Mouse (Mus musculus): ENCODE measurements at regions not wholly inside any gene's neighbourhood (a gene's known extent, or its start where the extent isn't known, plus 50 kb on each side); places are given as distances from the start of the nearest gene placed in this dataset.

- Histone ChIP-seq H3K27me3 (ENCODE audit: control insufficient read depth, insufficient read depth, low read length, poor library complexity, severe bottlenecking) (no peaks in the 10 kb centered on the region; the same call in 1 of the 2 replicates), H3K27ac (ENCODE audit: insufficient read depth, low read length) (no peak overlapping the region), H3K4me1 (ENCODE audit: control insufficient read depth, insufficient read depth, low read length) (no peaks in the 10 kb centered on the region), H3K36me3 (ENCODE audit: control insufficient read depth, insufficient read depth, low read length, poor library complexity, severe bottlenecking) (no peaks in the 10 kb centered on the region), H3K9me3 (replicated peaks; ENCODE audit: control insufficient read depth, insufficient read depth, low read length, poor library complexity, severe bottlenecking) (0 out of 2 replicates have a peak, but pooled peaks cover 4% of the 10 kb centered on the region), H3K9ac (ENCODE audit: low read depth, poor library complexity, severe bottlenecking) (no peak overlapping the region), H3K4me3 (ENCODE audit: low read depth, low read length) (no peak overlapping the region)
- TF ChIP-seq EP300 (IDR thresholded peaks at IDR 0.05; ENCODE audit: insufficient read depth, low read depth, low read length) (no peak), POLR2A (IDR thresholded peaks at IDR 0.05; ENCODE audit: insufficient read depth, low read length) (no peak), CTCF (IDR thresholded peaks at IDR 0.05; ENCODE audit: low read depth, low read length) (no peak)
Measured at GRCm38 (mm10) chr10:99384366-99384765, 121.3 kb downstream of the Dusp6 start.

- Histone ChIP-seq H3K27me3 (ENCODE audit: control insufficient read depth, insufficient read depth, low read length, poor library complexity, severe bottlenecking) (no peaks in the 10 kb centered on the region; the same call in 1 of the 2 replicates), H3K36me3 (ENCODE audit: control insufficient read depth, insufficient read depth, low read length, poor library complexity, severe bottlenecking) (no peaks in the 10 kb centered on the region), H3K9ac (ENCODE audit: low read depth, poor library complexity, severe bottlenecking) (no peak overlapping the region), H3K9me3 (replicated peaks; ENCODE audit: control insufficient read depth, insufficient read depth, low read length, poor library complexity, severe bottlenecking) (0 out of 2 replicates have a peak, but pooled peaks cover 4% of the 10 kb centered on the region), H3K4me1 (ENCODE audit: control insufficient read depth, insufficient read depth, low read length) (no peaks in the 10 kb centered on the region), H3K4me3 (ENCODE audit: low read depth, low read length) (no peak overlapping the region), H3K27ac (ENCODE audit: insufficient read depth, low read length) (no peak overlapping the region)
- TF ChIP-seq EP300 (IDR thresholded peaks at IDR 0.05; ENCODE audit: insufficient read depth, low read depth, low read length) = no peak
- TF ChIP-seq POLR2A (IDR thresholded peaks at IDR 0.05; ENCODE audit: insufficient read depth, low read length) = no peak
- TF ChIP-seq CTCF (IDR thresholded peaks at IDR 0.05; ENCODE audit: low read depth, low read length) = no peak
Measured at GRCm38 (mm10) chr10:99384851-99385250, 121.8 kb downstream of the Dusp6 start.

- Histone ChIP-seq H3K36me3 (ENCODE audit: control insufficient read depth, insufficient read depth, low read length, poor library complexity, severe bottlenecking) (no peaks in the 10 kb centered on the region), H3K27me3 (ENCODE audit: control insufficient read depth, insufficient read depth, low read length, poor library complexity, severe bottlenecking) (no peaks in the 10 kb centered on the region; the same call in 1 of the 2 replicates), H3K9ac (ENCODE audit: low read depth, poor library complexity, severe bottlenecking) (no peak overlapping the region), H3K27ac (ENCODE audit: insufficient read depth, low read length) (no peak overlapping the region), H3K4me1 (ENCODE audit: control insufficient read depth, insufficient read depth, low read length) (no peaks in the 10 kb centered on the region), H3K9me3 (replicated peaks; ENCODE audit: control insufficient read depth, insufficient read depth, low read length, poor library complexity, severe bottlenecking) (0 out of 2 replicates have a peak, but pooled peaks cover 4% of the 10 kb centered on the region), H3K4me3 (ENCODE audit: low read depth, low read length) (no peak overlapping the region)
- TF ChIP-seq CTCF (IDR thresholded peaks at IDR 0.05; ENCODE audit: low read depth, low read length) (no peak), POLR2A (IDR thresholded peaks at IDR 0.05; ENCODE audit: insufficient read depth, low read length) (no peak), EP300 (IDR thresholded peaks at IDR 0.05; ENCODE audit: insufficient read depth, low read depth, low read length) (no peak)
Measured at GRCm38 (mm10) chr10:99385854-99386253, 122.8 kb downstream of the Dusp6 start.

- no peaks in the 10 kb centered on the region for H3K36me3 ChIP-seq (ENCODE audit: control insufficient read depth, insufficient read depth, low read length, poor library complexity, severe bottlenecking)
- H3K9ac ChIP-seq (ENCODE audit: low read depth, poor library complexity, severe bottlenecking) = no peak overlapping the region
- no peak overlapping the region for H3K4me3 ChIP-seq (ENCODE audit: low read depth, low read length)
- H3K9me3 ChIP-seq (replicated peaks; ENCODE audit: control insufficient read depth, insufficient read depth, low read length, poor library complexity, severe bottlenecking) = 0 out of 2 replicates have a peak, but pooled peaks cover 4% of the 10 kb centered on the region
- H3K4me1 ChIP-seq (ENCODE audit: control insufficient read depth, insufficient read depth, low read length) = no peaks in the 10 kb centered on the region
- TF ChIP-seq CTCF (IDR thresholded peaks at IDR 0.05; ENCODE audit: low read depth, low read length) (no peak), EP300 (IDR thresholded peaks at IDR 0.05; ENCODE audit: insufficient read depth, low read depth, low read length) (no peak), POLR2A (IDR thresholded peaks at IDR 0.05; ENCODE audit: insufficient read depth, low read length) (no peak)
- H3K27ac ChIP-seq (ENCODE audit: insufficient read depth, low read length) = no peak overlapping the region
- no peaks in the 10 kb centered on the region; the same call in 1 of the 2 replicates for H3K27me3 ChIP-seq (ENCODE audit: control insufficient read depth, insufficient read depth, low read length, poor library complexity, severe bottlenecking)
Measured at GRCm38 (mm10) chr10:99388526-99388925, 125.5 kb downstream of the Dusp6 start.

GRCm38 (mm10) chr10:99388986-99389385 is 126.0 kb downstream of the Dusp6 start:
- Histone ChIP-seq H3K4me3 (ENCODE audit: low read depth, low read length) (no peak overlapping the region), H3K27ac (ENCODE audit: insufficient read depth, low read length) (no peak overlapping the region), H3K9me3 (replicated peaks; ENCODE audit: control insufficient read depth, insufficient read depth, low read length, poor library complexity, severe bottlenecking) (0 out of 2 replicates have a peak, but pooled peaks cover 4% of the 10 kb centered on the region), H3K27me3 (ENCODE audit: control insufficient read depth, insufficient read depth, low read length, poor library complexity, severe bottlenecking) (no peaks in the 10 kb centered on the region; the same call in 1 of the 2 replicates), H3K4me1 (ENCODE audit: control insufficient read depth, insufficient read depth, low read length) (peaks cover 2% of the 10 kb centered on the region), H3K9ac (ENCODE audit: low read depth, poor library complexity, severe bottlenecking) (no peak overlapping the region), H3K36me3 (ENCODE audit: control insufficient read depth, insufficient read depth, low read length, poor library complexity, severe bottlenecking) (no peaks in the 10 kb centered on the region)
- no peak for TF ChIP-seq POLR2A (IDR thresholded peaks at IDR 0.05; ENCODE audit: insufficient read depth, low read length)
- TF ChIP-seq CTCF (IDR thresholded peaks at IDR 0.05; ENCODE audit: low read depth, low read length) = no peak
- no peak for TF ChIP-seq EP300 (IDR thresholded peaks at IDR 0.05; ENCODE audit: insufficient read depth, low read depth, low read length)

- no peak overlapping the region for H3K9ac ChIP-seq (ENCODE audit: low read depth, poor library complexity, severe bottlenecking)
- H3K4me1 ChIP-seq (ENCODE audit: control insufficient read depth, insufficient read depth, low read length) = peaks cover 2% of the 10 kb centered on the region
- 0 out of 2 replicates have a peak, but pooled peaks cover 4% of the 10 kb centered on the region for H3K9me3 ChIP-seq (replicated peaks; ENCODE audit: control insufficient read depth, insufficient read depth, low read length, poor library complexity, severe bottlenecking)
- no peaks in the 10 kb centered on the region; the same call in 1 of the 2 replicates for H3K27me3 ChIP-seq (ENCODE audit: control insufficient read depth, insufficient read depth, low read length, poor library complexity, severe bottlenecking)
- no peak for TF ChIP-seq CTCF (IDR thresholded peaks at IDR 0.05; ENCODE audit: low read depth, low read length)
- TF ChIP-seq POLR2A (IDR thresholded peaks at IDR 0.05; ENCODE audit: insufficient read depth, low read length) = no peak
- TF ChIP-seq EP300 (IDR thresholded peaks at IDR 0.05; ENCODE audit: insufficient read depth, low read depth, low read length) = no peak
- H3K36me3 ChIP-seq (ENCODE audit: control insufficient read depth, insufficient read depth, low read length, poor library complexity, severe bottlenecking) = no peaks in the 10 kb centered on the region
- no peak overlapping the region for H3K27ac ChIP-seq (ENCODE audit: insufficient read depth, low read length)
- H3K4me3 ChIP-seq (ENCODE audit: low read depth, low read length) = no peak overlapping the region
Measured at GRCm38 (mm10) chr10:99390609-99391183, 127.7 kb downstream of the Dusp6 start.

Measured in ES-Bruce4 (cell line).